Comparison of ENCODE assay signal across 11 mouse cellular contexts in genomic region chr10:76550458-76550857, GRCm38 (mm10). TPM values are rescaled to one million over a fixed set of nuclear protein-coding genes. Genes with fewer than 3 reads are reported as not detected.
DNase-seq lines count a peak whose midpoint lies in the region; ATAC-seq and TF ChIP-seq lines count a peak whose summit lies in the region.
"Had no signal": no experiment of that assay in that cellular context is flagged by ENCODE, and none has a peak within 500 bp of the region (broad histone marks: within the 10 kb centered on the region; RNA-seq: fewer than 3 reads in every experiment).

No protein-coding gene starts in this region.

- no peaks in the 10 kb centered on the region for H3K9me3 ChIP-seq in forebrain, postnatal 0 days (ENCODE audit: low read length)
- no peaks in the 10 kb centered on the region for H3K9me3 ChIP-seq in forebrain, embryonic 16.5 days (ENCODE audit: control insufficient read depth, low read length)
- no peaks in the 10 kb centered on the region for H3K9me3 ChIP-seq in kidney, embryonic 14.5 days (ENCODE audit: control insufficient read depth, low read length)

- no peak overlapping the region for H3K4me3 ChIP-seq in forebrain, postnatal 0 days (ENCODE audit: low read depth, low read length)
- no peak overlapping the region for H3K4me3 ChIP-seq in forebrain, embryonic 16.5 days (replicated peaks; ENCODE audit: low read length)
- H3K4me3 ChIP-seq in kidney, embryonic 14.5 days (ENCODE audit: low read length) = no peak overlapping the region

- H3K9ac ChIP-seq in forebrain, postnatal 0 days = no peak overlapping the region
- no peak overlapping the region for H3K9ac ChIP-seq in forebrain, embryonic 16.5 days (replicated peaks; ENCODE audit: low read depth, low read length)
- H3K9ac ChIP-seq in kidney, embryonic 14.5 days (ENCODE audit: low read depth, low read length) = no peak overlapping the region

- H3K36me3 ChIP-seq in forebrain, postnatal 0 days (ENCODE audit: insufficient read depth) = peaks cover 95% of the 10 kb centered on the region
- peaks cover 54% of the 10 kb centered on the region for H3K36me3 ChIP-seq in forebrain, embryonic 16.5 days (ENCODE audit: control insufficient read depth, insufficient read depth)
- peaks cover 68% of the 10 kb centered on the region for H3K36me3 ChIP-seq in kidney, embryonic 14.5 days (ENCODE audit: control insufficient read depth, insufficient read depth, low read length)

- 87% methylated on average over 5 of the region's 5 CpGs for WGBS in forebrain, postnatal 0 days
- WGBS in forebrain, embryonic 16.5 days = 86% methylated on average over 5 of the region's 5 CpGs
- WGBS in kidney, embryonic 14.5 days = 87% methylated on average over 5 of the region's 5 CpGs

- peak; percentile 43; the same call in 1 of the 2 replicates for ATAC-seq in forebrain, postnatal 0 days
- ATAC-seq in forebrain, embryonic 16.5 days = no peak
- no peak for ATAC-seq in kidney, embryonic 14.5 days (ENCODE audit: low FRiP score, low TSS enrichment)
- no peak for ATAC-seq in erythroblast, adult 5-6 weeks (replicated peaks; ENCODE audit: low FRiP score, poor library complexity, severe bottlenecking)
- ATAC-seq: inflammation-experienced regulatory T-cells, adult 6 months had no signal

- H3K27ac ChIP-seq in forebrain, postnatal 0 days (ENCODE audit: low read depth, low read length) = no peak overlapping the region
- no peak overlapping the region for H3K27ac ChIP-seq in forebrain, embryonic 16.5 days (ENCODE audit: low read length)
- H3K27ac ChIP-seq in kidney, embryonic 14.5 days (ENCODE audit: low read depth, low read length) = no peak overlapping the region

- no peaks in the 10 kb centered on the region for H3K4me1 ChIP-seq in forebrain, postnatal 0 days (ENCODE audit: insufficient read depth)
- no peaks in the 10 kb centered on the region for H3K4me1 ChIP-seq in forebrain, embryonic 16.5 days (replicated peaks; ENCODE audit: control insufficient read depth, insufficient read depth, low read length)
- no peaks in the 10 kb centered on the region for H3K4me1 ChIP-seq in kidney, embryonic 14.5 days (ENCODE audit: control insufficient read depth, insufficient read depth, low read length)

- H3K27me3 ChIP-seq in forebrain, postnatal 0 days (ENCODE audit: insufficient read depth, low read length) = no peaks in the 10 kb centered on the region
- no peaks in the 10 kb centered on the region for H3K27me3 ChIP-seq in forebrain, embryonic 16.5 days (replicated peaks; ENCODE audit: control insufficient read depth, insufficient read depth, low read length)
- no peaks in the 10 kb centered on the region for H3K27me3 ChIP-seq in kidney, embryonic 14.5 days (ENCODE audit: control insufficient read depth, insufficient read depth, low read length)

- no peak for DNase-seq in forebrain, postnatal 0 days
- peak; percentile 6 to 43 for DNase-seq in kidney, postnatal 36 days
- peak; percentile 20 for DNase-seq in right cerebral cortex, postnatal 14 days
- DNase-seq in right cerebral cortex, adult 18-20 months = no peak
- DNase-seq in mesoderm, embryonic 11.5 days (ENCODE audit: low read depth, low spot score) = peak; percentile 2
- DNase-seq: cerebellum, adult 11-12 months; thymus, adult 18-20 months had no signal

- peak; percentile 66 for TF ChIP-seq CTCF in forebrain, postnatal 0 days (IDR thresholded peaks at IDR 0.05; ENCODE audit: low read depth)

- H3K4me2 ChIP-seq in forebrain, postnatal 0 days (ENCODE audit: low read depth) = no peak overlapping the region
- H3K4me2 ChIP-seq in forebrain, embryonic 16.5 days (ENCODE audit: low read length) = no peak overlapping the region
- H3K4me2 ChIP-seq in kidney, embryonic 14.5 days (replicated peaks; ENCODE audit: low read depth, low read length) = no peak overlapping the region

RNA-seq across cellular contexts. Expression of gene Spatc1l, which starts 11.6 kb away (rescaled TPM):
- total RNA-seq in forebrain, postnatal 0 days (2014; rRNA removed) = 0.38 TPM in 1 of 2 replicates, not detected in the other
- not detected in 2 replicates for polyA plus RNA-seq in forebrain, postnatal 0 days (2015; fragmentation: Nextera tagmentation; extraction: Ambion mirVana)
- 0.24 TPM in 1 of 2 replicates, not detected in the other for polyA plus RNA-seq in forebrain, embryonic 16.5 days (2015; fragmentation: Nextera tagmentation; extraction: Ambion mirVana)
- polyA plus RNA-seq in kidney, embryonic 14.5 days (2014; fragmentation: Nextera tagmentation; extraction: Ambion mirVana) = not detected in 2 replicates
- not detected in 2 replicates for total RNA-seq in erythroblast, adult 5-6 weeks (2015; ENCODE audit: low replicate concordance)
- total RNA-seq in erythroblast, adult 5-6 weeks (2017; ENCODE audit: low replicate concordance) = not detected in 2 replicates
- polyA plus RNA-seq: inflammation-experienced regulatory T-cells, adult 6 months had no signal

RNA-seq across cellular contexts. Expression of gene Lss, which starts 19.1 kb away (rescaled TPM):
- 66.3 and 67.1 TPM in 2 replicates for total RNA-seq in forebrain, postnatal 0 days (2014; rRNA removed)
- polyA plus RNA-seq in forebrain, postnatal 0 days (2015; fragmentation: Nextera tagmentation; extraction: Ambion mirVana) = 31.5 and 38.6 TPM in 2 replicates
- 44.0 and 52.3 TPM in 2 replicates for polyA plus RNA-seq in forebrain, embryonic 16.5 days (2015; fragmentation: Nextera tagmentation; extraction: Ambion mirVana)
- polyA plus RNA-seq in kidney, embryonic 14.5 days (2014; fragmentation: Nextera tagmentation; extraction: Ambion mirVana) = 9.7 and 21.9 TPM in 2 replicates
- total RNA-seq in erythroblast, adult 5-6 weeks (2015; ENCODE audit: low replicate concordance) = 1.0 TPM in 1 of 2 replicates, not detected in the other
- 1.7 and 2.0 TPM in 2 replicates for total RNA-seq in erythroblast, adult 5-6 weeks (2017; ENCODE audit: low replicate concordance)

RNA-seq across cellular contexts. Expression of gene Ftcd, which starts 25.0 kb away (rescaled TPM):
- 0.05 and 0.08 TPM in 2 replicates for total RNA-seq in forebrain, postnatal 0 days (2014; rRNA removed)
- polyA plus RNA-seq in forebrain, postnatal 0 days (2015; fragmentation: Nextera tagmentation; extraction: Ambion mirVana) = 0.17 TPM in 1 of 2 replicates, not detected in the other
- polyA plus RNA-seq in forebrain, embryonic 16.5 days (2015; fragmentation: Nextera tagmentation; extraction: Ambion mirVana) = 0.15 TPM in 1 of 2 replicates, not detected in the other
- 0.28 and 0.46 TPM in 2 replicates for polyA plus RNA-seq in kidney, embryonic 14.5 days (2014; fragmentation: Nextera tagmentation; extraction: Ambion mirVana)
- not detected in 2 replicates for total RNA-seq in erythroblast, adult 5-6 weeks (2015; ENCODE audit: low replicate concordance)
- not detected in 2 replicates for total RNA-seq in erythroblast, adult 5-6 weeks (2017; ENCODE audit: low replicate concordance)
- polyA plus RNA-seq: inflammation-experienced regulatory T-cells, adult 6 months had no signal

Comparison
In these comparisons a context has a peak if more than half of its experiments do, and no peak if none do; other contexts are left out.
1. DNase-seq: peak in kidney, postnatal 36 days (2 of 2), right cerebral cortex, postnatal 14 days (single experiment) and mesoderm, embryonic 11.5 days (single experiment); none in forebrain, postnatal 0 days (single experiment) and right cerebral cortex, adult 18-20 months (single experiment).